Mouse (Mus musculus) liver, adult 2 months (tissue): Measurements from ENCODE around the gene Dlg2.

ENCODE experiments used
- CTCF ChIP-seq: fragments of 200-500 bp; IDR thresholded peaks from 2 replicates; pipeline ENCODE4 v1.5.1; 2011; ENCODE audit warnings: low read depth, low read length, control low read depth
- POLR2A ChIP-seq: fragments of 200-500 bp; IDR thresholded peaks from 2 replicates; pipeline ENCODE4 v1.6.1; 2011; ENCODE audit warnings: low read length, control low read depth; ENCODE audit not compliant: insufficient read depth; ENCODE audit errors: extremely low read depth

DNA sequence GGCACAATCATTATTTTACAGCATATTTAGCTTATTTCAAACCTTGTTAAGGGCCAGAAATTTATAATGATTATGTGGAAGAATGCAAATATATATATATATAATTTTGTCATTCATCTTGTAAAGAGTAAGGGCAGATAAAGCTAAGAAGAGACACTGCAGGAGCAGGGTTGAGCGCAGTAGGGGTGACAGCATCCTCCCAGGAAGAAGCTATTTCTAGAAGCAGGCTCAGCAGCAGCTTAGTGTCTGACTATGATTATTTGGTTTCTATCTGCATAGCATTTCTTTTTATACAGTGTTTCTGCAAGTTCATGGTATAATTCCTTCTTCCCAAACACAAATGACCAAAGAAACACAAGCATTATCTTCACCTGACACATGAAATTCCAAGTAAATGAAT is 1479.1 kb downstream of the Dlg2 start:
- TF ChIP-seq CTCF (no peak), POLR2A (no peak)
